Mouse (Mus musculus) adipose tissue, adult 10 weeks (tissue): ENCODE results near the gene Lao1. TPM values are rescaled to one million over a fixed set of nuclear protein-coding genes. Genes with fewer than 3 reads are reported as not detected.

ENCODE experiments used
- polyA plus RNA-seq: library from polyadenylated mRNA; stranded (reverse); fragments of 350-450 nt; fragmentation: Illumina TruSeq; extraction: RNeasy Lipid Tissue Mini Kit (QIAGEN cat#74804); gene quantifications from one replicate; pipeline ENCODE4 v1.2.3, GENCODE M21; 2014; ENCODE audit warnings: low read depth, low replicate concordance

Gene Lao1
- 0.21 TPM for polyA plus RNA-seq

DNA sequence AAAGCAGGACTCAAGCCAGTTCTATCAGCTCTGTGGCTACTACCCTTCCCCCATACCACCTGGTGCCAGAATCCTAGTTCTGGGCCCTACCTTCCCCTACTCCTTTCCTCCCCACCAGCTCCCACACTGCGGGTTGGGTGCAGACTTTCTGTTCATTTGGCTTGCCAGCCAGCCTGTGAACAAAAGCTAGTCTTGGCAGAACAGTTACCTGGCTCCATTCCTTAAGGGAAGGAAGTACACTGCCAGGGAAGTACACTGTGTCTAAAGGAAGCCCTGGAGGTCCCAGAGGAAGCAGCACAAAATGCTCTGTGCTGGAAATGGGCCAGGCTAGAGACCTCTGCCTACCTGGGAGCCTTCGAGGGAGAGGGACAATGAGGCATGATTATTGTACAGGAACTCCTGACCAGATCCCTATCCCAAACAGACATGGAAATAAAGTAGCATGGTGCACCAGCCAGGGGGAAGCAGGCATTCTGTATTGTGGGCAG, at the start of gene Lao1:
TSS of gene Lao1 (plus strand) at position 438 of the 488 bp plus-strand sequence.

DNA sequence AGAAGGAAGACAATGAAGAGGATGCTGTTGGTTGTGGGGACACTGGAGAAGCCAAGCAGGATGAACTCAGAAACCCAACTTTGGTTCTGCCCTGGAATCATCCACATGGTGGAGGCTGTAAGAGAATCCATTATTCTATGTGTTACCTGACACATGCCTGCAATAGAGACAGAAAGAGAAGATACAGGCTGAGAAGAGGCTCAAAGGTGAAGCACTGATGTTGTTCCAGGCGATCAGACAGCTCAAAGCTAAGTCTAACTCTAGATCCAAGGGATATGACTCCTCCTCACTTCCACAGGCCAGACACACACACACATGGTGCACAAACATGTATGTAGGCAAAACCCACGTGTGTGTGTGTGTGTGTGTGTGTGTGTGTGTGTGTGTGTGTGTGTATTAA, 44.0 kb upstream of the Lao1 start, which contains the start of gene Olfr1329:
TSS of gene Olfr1329 (minus strand) at position 101 of the 400 bp plus-strand sequence.

DNA sequence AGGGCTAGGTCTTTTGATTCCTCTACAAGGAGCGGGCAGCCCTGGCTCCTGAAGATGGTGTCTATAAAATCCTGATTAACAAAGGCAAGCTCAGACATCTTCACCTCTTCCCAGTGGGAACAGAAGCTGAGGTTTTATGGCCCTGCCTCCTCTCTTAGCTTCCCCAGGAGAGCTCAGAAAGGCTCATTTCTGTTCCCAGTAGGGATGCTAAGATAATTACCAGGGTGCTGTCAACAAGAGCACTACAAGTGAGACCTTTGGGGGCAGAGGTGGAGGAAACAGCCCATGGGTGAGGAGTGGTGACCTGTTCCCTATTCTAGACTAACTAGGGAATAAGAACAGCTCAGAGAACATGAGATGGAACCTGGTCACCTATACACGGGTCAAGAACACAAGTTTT, 22.9 kb upstream of the Lao1 start, which contains the start of gene Olfr1328:
TSS of gene Olfr1328 (minus strand) at position 101 of the 400 bp plus-strand sequence.

Other genes starting within 250 kb of the Lao1 start
- gene Olfr1340, start 241.4 kb upstream of the Lao1 start, polyA plus RNA-seq, result not detected
- not detected for gene Olfr1339, start 229.4 kb upstream of the Lao1 start, polyA plus RNA-seq
- 2.2 TPM for gene Olfr1338, start 202.8 kb upstream of the Lao1 start, polyA plus RNA-seq
- not detected for gene Olfr1337, start 179.0 kb upstream of the Lao1 start, polyA plus RNA-seq
- gene Olfr1335, start 151.6 kb upstream of the Lao1 start, polyA plus RNA-seq, result not detected
- gene Olfr1333, start 125.3 kb upstream of the Lao1 start, polyA plus RNA-seq, result not detected
- not detected for gene Olfr1331, start 96.9 kb upstream of the Lao1 start, polyA plus RNA-seq
- gene Olfr1330, start 73.0 kb upstream of the Lao1 start, polyA plus RNA-seq, result not detected
- gene Olfr1329, start 44.1 kb upstream of the Lao1 start, polyA plus RNA-seq, result not detected
- gene Olfr1328, start 23.0 kb upstream of the Lao1 start, polyA plus RNA-seq, result not detected
- 15.8 TPM for gene Slc2a1, start 147.1 kb downstream of the Lao1 start, polyA plus RNA-seq
- 4.2 TPM for gene Zfp691, start 212.6 kb downstream of the Lao1 start, polyA plus RNA-seq
- gene Ermap, start 228.4 kb downstream of the Lao1 start, polyA plus RNA-seq, result 0.47 TPM
- 29.4 TPM for gene Svbp, start 233.7 kb downstream of the Lao1 start, polyA plus RNA-seq